ENCODE assay signal across 8 mouse cellular contexts in genomic region chr12:80115863-80116194, GRCm38 (mm10). TPM values are rescaled to one million over a fixed set of nuclear protein-coding genes. Genes with fewer than 3 reads are reported as not detected.
DNase-seq lines count a peak whose midpoint lies in the region; ATAC-seq and TF ChIP-seq lines count a peak whose summit lies in the region.

No protein-coding gene starts in this region.

- peak overlapping the region; percentile 88 for H3K4me2 ChIP-seq in kidney, embryonic 14.5 days (replicated peaks; ENCODE audit: low read depth, low read length)
- H3K4me2 ChIP-seq in intestine, embryonic 14.5 days (ENCODE audit: low read length), result peak overlapping the region; percentile 94
- H3K4me2 ChIP-seq in midbrain, postnatal 0 days (ENCODE audit: low read depth, low read length, poor library complexity, severe bottlenecking), result peak overlapping the region; percentile 74

- peak overlapping the region; percentile 69 for H3K4me3 ChIP-seq in kidney, embryonic 14.5 days (ENCODE audit: low read length)
- H3K4me3 ChIP-seq in cortical plate, adult 2 months (ENCODE audit: insufficient read depth, low read length), result peak overlapping the region; percentile 65
- peak overlapping the region; percentile 99 for H3K4me3 ChIP-seq in intestine, embryonic 14.5 days (ENCODE audit: low read depth, low read length)
- peak overlapping the region; percentile 53 for H3K4me3 ChIP-seq in midbrain, postnatal 0 days (ENCODE audit: low read depth, low read length)

- 0 out of 2 replicates have a peak, but pooled peaks cover 3% of the 10 kb centered on the region for H3K9me3 ChIP-seq in kidney, embryonic 14.5 days (ENCODE audit: control insufficient read depth, low read length)
- no peaks in the 10 kb centered on the region for H3K9me3 ChIP-seq in intestine, embryonic 14.5 days (ENCODE audit: control insufficient read depth, low read length)
- H3K9me3 ChIP-seq in midbrain, postnatal 0 days (ENCODE audit: low read length), result no peaks in the 10 kb centered on the region

- WGBS in kidney, embryonic 14.5 days, result 0% methylated on average over 30 of the region's 30 CpGs
- under 1% methylated on average over 30 of the region's 30 CpGs for WGBS in intestine, embryonic 14.5 days
- 0% methylated on average over 29 of the region's 30 CpGs for WGBS in midbrain, postnatal 0 days

- H3K27me3 ChIP-seq in kidney, embryonic 14.5 days (ENCODE audit: control insufficient read depth, insufficient read depth, low read length), result no peaks in the 10 kb centered on the region
- H3K27me3 ChIP-seq in intestine, embryonic 14.5 days (replicated peaks; ENCODE audit: control insufficient read depth, insufficient read depth, low read length), result no peaks in the 10 kb centered on the region
- peaks cover 19% of the 10 kb centered on the region for H3K27me3 ChIP-seq in midbrain, postnatal 0 days (ENCODE audit: insufficient read depth, low read length)

- H3K9ac ChIP-seq in kidney, embryonic 14.5 days (ENCODE audit: low read depth, low read length), result peak overlapping the region; percentile 90
- H3K9ac ChIP-seq in intestine, embryonic 14.5 days (ENCODE audit: low read length), result peak overlapping the region; percentile 98
- peak overlapping the region; percentile 75 for H3K9ac ChIP-seq in midbrain, postnatal 0 days (replicated peaks; ENCODE audit: low read length, poor library complexity, severe bottlenecking)

- no peak for DNase-seq in kidney, adult 11 months
- no peak for DNase-seq in intestine, embryonic 14.5 days (ENCODE audit: low spot score)
- no peak for DNase-seq in midbrain, postnatal 0 days (ENCODE audit: low spot score)
- DNase-seq in cerebellum, adult 8-10 months, result no peak
- no peak for DNase-seq in cerebellum, postnatal 4 days (ENCODE audit: low spot score in 2 of 2)
- no peak for DNase-seq in layer of hippocampus, postnatal 14 days (ENCODE audit: low spot score in 2 of 2)

- TF ChIP-seq POLR2A in cortical plate, adult 2 months (IDR thresholded peaks at IDR 0.05; ENCODE audit: extremely low read depth, insufficient read depth, low read length), result 0 out of 2 replicates have a peak, but pooled peaks have one; percentile 25

- ATAC-seq in kidney, embryonic 14.5 days (ENCODE audit: low FRiP score, low TSS enrichment), result peak; percentile 13
- no peak; the same call in 1 of the 2 replicates for ATAC-seq in intestine, embryonic 14.5 days (replicated peaks; ENCODE audit: low FRiP score, low TSS enrichment, low read depth)
- no peak for ATAC-seq in midbrain, postnatal 0 days (ENCODE audit: low FRiP score)

- peaks cover 25% of the 10 kb centered on the region for H3K4me1 ChIP-seq in kidney, embryonic 14.5 days (ENCODE audit: control insufficient read depth, insufficient read depth, low read length)
- no peaks in the 10 kb centered on the region; the same call in 1 of the 2 replicates for H3K4me1 ChIP-seq in cortical plate, adult 2 months (ENCODE audit: control insufficient read depth, insufficient read depth, low read length)
- peaks cover 8% of the 10 kb centered on the region; the same call in 1 of the 2 replicates for H3K4me1 ChIP-seq in intestine, embryonic 14.5 days (replicated peaks; ENCODE audit: control insufficient read depth, insufficient read depth, low read length)
- H3K4me1 ChIP-seq in midbrain, postnatal 0 days (ENCODE audit: insufficient read depth, low read length), result peaks cover 9% of the 10 kb centered on the region; the same call in 1 of the 2 replicates

- H3K36me3 ChIP-seq in kidney, embryonic 14.5 days (ENCODE audit: control insufficient read depth, insufficient read depth, low read length), result peaks cover 4% of the 10 kb centered on the region; the same call in 1 of the 2 replicates
- peaks cover 10% of the 10 kb centered on the region; the same call in 1 of the 2 replicates for H3K36me3 ChIP-seq in intestine, embryonic 14.5 days (ENCODE audit: control insufficient read depth, insufficient read depth, low read length)
- H3K36me3 ChIP-seq in midbrain, postnatal 0 days (ENCODE audit: insufficient read depth, low read length), result no peaks in the 10 kb centered on the region

- peak overlapping the region; percentile 99 for H3K27ac ChIP-seq in kidney, embryonic 14.5 days (ENCODE audit: low read depth, low read length)
- H3K27ac ChIP-seq in cortical plate, adult 2 months (ENCODE audit: insufficient read depth, low read length), result peak overlapping the region; percentile 95
- peak overlapping the region; percentile 99 for H3K27ac ChIP-seq in intestine, embryonic 14.5 days (ENCODE audit: low read depth)
- peak overlapping the region; percentile 77 for H3K27ac ChIP-seq in midbrain, postnatal 0 days (ENCODE audit: low read depth, low read length)

- TF ChIP-seq CTCF in cortical plate, adult 2 months (IDR thresholded peaks at IDR 0.05; ENCODE audit: extremely low read depth, insufficient read depth, low read length), result no peak
- no peak for TF ChIP-seq CTCF in midbrain, postnatal 0 days (IDR thresholded peaks at IDR 0.05)

RNA-seq across cellular contexts. Expression of gene Zfp36l1, which starts 3.0 kb away (rescaled TPM):
- 166 and 175 TPM in 2 replicates for polyA plus RNA-seq in kidney, embryonic 14.5 days (2014; fragmentation: Nextera tagmentation; extraction: Ambion mirVana)
- 21.8 and 23.3 TPM in 2 replicates for polyA plus RNA-seq in cortical plate, adult 2 months (2012; rRNA removed)
- polyA plus RNA-seq in intestine, embryonic 14.5 days (2014; fragmentation: Nextera tagmentation; extraction: Ambion mirVana), result 159 and 165 TPM in 2 replicates
- total RNA-seq in midbrain, postnatal 0 days (2014; rRNA removed), result 32.7 and 47.4 TPM in 2 replicates
- 46.3 and 48.5 TPM in 2 replicates for polyA plus RNA-seq in midbrain, postnatal 0 days (2015; fragmentation: Nextera tagmentation; extraction: Ambion mirVana)
- 10 to 100 TPM; 48.3 to 50.3 TPM for total RNA-seq in layer of hippocampus, postnatal 14 days (2021)
